Mouse (Mus musculus) monocyte, adult 2 months (primary cell): ENCODE results near the gene Lbr.

Experiments
- DNase-seq, 2 experiments: peaks; one replicate each; pipeline ENCODE4 v3.0.0; 2022; ENCODE audit warnings: low spot score in 2 of 2, low read depth in 1 of 2

Lbr gene

DNA sequence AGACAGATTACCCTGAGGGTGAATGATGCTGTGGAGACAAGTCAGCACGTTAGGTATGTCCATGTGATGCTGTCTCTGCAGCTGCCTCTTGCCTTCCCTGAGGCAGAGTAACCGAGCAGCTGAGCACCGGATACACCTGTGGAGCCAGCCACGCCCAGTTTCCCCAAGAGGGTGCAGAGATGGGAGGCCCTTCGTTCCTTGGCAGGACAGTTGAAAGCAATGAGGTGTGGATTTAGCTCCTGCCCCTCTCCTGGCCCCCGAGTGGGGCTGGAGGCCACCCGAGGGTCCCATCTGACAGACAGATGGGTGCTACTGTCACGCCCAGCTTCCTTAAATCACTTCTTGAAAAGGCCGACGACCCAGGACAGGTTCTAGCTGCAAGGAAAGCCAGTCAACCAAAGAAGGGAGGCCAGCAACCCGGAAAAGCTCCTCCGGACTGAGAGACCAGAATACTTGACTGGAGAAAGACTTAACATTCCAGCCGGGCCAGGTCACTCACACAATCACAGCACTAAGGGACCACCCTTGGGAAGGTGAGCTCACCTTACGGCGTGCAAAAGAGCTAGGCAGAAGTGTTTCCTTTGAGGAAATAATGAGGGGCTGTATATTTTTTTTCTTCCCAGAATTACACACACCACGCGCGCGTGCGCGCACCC is 10.4 kb upstream of the Lbr start:
- DNase-seq = no peak

DNA sequence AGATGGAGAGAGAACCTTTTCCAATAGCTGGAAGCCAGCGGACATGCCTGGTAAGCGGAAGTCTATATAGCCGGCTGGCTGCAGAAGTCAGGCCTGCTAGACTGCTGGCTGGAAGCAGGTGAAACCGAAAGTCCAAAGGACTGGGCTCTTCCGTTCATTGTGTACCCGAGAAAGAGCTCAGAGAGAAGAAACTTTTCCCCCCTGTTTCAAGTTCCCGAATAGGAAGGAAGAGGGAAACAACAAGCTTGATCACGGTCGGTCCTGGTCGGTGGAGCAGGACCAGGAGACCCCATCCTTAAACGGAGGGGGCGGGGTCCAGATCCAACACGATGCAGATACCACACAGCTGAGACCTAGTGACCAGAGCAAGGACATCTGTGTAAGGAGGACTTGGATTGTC is 9.6 kb upstream of the Lbr start:
- peak in 1 of 2 experiments; percentile 42 for DNase-seq

DNA sequence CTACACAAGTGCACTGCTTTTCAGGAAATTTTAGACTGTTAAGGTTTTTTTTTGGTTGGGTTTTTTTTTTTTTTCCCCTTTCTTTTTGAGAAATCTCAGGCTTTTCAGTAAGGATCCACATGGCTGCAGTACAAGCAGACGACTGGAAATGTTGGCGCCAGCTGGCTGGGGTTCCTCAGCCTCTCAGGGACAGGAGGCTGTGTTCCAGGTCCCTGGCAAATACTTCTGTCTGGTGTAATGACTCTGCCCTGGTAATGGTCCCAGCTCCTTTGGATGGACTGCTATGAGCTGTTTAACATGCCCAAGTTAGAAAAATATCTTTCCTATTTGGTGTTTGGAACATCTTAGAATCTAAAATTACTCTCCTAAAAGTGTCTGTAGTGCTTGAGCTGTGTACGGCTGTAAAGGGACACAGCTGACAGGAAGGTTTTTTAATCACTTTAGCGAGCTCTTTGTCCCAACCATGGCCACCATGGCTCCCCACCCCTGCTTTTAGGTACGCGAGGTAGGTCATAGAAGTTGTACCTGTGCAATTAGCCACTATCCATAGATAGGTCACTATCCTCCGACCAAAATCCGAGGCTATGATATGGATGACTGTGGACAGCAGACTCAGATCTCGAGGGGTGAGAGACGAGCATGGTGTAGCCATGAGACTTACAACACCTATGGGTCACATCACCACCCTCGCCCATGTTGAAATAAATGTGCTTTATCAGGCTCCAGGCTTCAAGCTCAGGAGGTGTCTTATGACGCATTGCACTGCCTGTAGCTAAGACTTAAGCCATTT is 8.9 kb upstream of the Lbr start:
- DNase-seq = no peak

DNA sequence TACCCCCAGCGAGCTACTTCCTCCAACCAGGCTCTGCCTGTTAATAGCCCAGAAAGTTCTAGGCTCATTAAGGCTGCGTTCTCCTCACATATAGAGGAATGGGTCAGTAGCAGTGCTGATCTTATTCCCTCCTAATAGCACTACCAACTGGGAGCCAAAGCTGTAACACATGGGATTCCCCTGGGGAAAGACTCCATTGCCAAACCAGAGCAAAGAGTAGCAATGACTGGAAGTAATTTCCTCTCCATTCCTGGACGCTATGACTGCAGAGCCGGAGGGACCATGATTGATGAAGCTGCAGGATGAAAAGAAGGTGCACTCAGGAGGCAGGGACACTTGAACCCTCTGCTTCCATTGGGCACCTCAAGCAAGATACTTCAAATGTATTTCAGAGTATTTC is 7.6 kb upstream of the Lbr start:
- no peak for DNase-seq

DNA sequence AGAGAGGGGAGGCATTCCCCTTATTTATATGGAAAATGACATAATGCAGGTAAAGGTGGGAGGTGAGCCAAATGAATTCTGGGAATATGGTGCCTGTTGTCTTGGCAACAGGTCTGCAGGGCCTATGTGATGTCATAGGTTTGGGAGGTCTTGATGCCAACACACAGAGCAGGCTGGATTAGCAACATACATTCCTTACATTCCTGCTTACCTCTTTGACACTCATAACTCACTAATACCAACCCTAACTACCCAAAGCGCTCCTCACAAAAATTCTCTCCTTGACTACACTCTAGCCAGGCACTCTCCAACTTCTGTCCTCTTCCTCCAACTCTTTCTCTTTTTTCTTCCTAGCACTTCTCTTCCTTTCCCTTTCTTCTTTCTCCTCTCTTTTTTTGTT is 5.4 kb upstream of the Lbr start:
- no peak for DNase-seq

DNA sequence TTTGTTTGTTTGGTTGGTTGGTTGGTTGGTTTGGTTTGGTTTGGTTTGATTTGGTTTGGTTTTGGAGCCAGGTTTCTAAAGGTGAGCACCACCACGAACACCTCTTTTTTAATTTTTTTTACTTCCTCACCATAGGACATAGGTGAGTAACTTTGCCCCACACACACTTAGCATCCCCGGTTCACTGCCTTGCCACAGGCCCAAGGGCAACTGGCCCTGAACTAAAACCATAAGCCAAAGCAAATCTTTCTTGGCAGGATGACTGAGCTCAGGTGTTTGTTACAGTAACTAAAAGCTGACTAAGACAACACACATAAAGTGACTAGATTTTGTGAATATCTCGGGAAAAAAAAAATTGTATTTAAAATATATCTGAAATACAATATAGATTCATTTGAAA is 4.5 kb upstream of the Lbr start:
- DNase-seq = no peak

DNA sequence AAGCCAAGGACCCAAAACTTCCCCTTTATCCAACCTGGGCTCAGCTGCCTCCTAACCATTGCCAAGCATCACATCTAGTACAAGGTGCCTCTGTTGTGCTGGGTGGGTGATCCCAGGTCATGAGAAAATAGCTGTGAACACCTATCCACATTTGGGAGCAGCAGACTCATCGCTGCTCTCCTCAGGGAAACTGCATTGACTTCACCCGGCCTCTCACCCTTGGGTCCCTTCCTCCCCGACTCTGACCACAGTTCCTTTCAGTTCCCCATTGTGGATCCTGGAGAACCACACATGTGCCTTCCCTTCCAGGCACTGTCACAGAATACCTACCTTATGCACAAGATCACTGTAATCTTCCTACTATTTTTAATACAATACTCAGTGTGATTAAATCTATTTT is 2.9 kb upstream of the Lbr start:
- peak; percentile 37 to 39 for DNase-seq

DNA sequence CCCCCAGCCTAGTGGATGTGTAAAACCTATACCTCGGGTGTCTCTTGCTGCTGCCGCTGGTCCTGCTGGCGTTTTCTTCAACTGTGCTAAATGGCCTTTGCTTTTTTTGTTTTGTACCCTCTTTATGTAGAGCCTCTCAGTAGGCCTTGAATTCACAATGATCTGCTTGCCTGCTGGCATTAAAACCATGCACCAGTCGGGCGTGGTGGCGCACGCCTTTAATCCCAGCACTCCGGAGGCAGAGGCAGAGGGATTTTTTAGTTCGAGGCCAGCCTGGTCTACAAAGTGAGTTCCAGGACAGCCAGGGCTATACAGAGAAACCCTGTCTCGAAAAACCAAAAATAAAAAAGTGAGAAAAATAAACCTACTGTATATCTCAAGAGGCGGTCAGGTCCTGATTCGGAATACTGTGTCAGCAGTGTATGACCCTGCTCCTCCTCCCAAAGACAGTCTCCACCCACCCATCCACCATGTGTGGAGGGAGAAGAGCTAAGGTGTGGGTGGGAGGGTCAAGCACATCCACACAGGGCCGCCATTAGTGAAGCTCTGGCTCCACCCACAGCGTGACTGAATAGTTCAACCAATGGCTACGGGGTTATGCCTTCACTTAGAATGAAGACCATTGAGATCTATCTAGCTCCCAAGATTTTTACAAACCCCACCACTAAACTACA is 2.2 kb upstream of the Lbr start:
- no peak for DNase-seq

DNA sequence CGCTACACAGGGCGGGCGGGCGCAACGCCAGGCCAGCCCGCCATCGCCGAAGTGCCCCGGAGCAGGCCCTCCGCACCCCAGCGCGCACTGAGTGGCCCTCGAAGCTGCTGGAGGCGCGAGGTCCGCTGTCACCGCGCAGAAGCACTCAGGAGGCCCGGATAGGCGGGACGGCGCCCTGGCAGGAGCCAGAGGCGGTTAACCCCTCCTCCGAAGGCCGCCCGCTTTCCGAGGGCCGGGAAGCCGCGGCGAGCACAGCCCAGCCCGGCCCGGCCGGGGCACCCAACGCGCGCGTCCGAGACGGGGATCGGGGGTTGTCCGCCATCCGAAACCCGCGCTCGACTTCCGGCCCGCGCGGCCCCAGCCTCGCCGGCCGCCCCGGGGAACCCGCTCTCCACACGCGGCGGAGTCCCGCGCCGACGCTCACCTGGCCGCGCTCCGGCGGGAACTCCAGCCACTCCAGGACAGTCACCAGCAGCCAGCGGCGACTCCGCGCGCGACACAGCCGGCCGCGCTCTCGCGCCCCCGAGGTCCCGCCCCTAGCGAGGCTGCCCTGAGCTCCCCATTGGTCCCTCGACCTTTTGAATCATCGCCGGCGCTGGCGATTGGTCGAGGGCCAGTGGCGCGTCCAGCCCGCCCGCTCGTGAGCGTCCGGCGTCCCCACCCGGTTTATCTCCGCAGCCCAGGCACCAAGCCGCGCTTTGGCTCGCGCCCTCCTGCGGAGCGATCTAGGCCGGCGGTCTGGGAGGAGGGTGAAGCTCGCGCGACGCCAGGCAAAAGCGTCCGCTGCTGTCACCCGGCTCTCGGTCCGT is 778 bp downstream of the Lbr start:
- peak; percentile 88 to 93 for DNase-seq

DNA sequence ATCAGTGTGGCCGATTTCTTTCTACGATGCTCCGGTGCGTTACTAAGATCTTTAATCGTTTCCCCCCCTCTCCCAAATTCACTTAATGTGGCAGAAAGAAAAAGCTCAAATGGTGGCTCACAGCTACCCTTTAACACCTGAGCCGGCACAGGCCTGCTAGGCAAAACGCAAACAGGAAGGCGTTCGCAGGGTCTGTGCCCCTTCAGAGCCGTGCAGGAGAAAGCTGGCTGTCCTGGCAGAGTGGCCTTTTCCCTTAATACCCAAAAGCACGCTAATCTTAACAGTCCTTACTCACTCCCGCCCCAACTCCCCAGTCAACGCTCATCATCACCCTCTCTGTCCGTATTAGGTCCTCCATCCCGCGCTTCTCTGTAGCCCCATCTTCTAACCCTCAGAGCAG is 1.4 kb downstream of the Lbr start:
- DNase-seq = no peak

DNA sequence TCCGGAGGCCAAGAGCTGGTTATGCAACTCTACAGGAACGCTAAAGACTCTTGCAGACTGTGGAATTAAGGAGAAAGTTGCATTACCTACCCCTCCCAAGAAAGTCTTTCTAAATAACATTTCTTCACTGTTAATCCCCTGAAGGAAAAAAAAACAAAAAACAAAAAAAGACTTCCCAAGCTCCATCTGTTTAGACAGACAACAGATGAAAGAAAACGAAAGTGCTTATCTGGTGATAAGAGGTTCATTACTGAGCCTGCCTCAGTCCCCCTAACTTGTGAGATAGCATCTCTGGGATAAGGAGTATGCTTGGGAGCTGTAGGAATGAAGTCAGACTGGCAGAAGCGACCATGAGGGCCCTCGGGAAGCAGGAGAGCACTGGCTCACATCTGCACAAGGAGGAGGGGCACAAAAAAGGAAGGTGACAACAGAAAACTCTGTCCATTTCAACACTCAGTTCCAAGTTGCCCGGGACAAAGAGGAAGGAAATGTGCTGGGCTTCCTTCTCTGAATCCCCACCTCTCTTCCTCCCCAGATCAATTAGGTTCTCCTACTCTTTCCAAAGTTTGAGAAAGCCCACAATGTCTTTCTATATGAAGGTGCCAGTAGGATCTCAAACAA is 3.0 kb downstream of the Lbr start:
- DNase-seq = peak in 1 of 2 experiments; percentile 26

DNA sequence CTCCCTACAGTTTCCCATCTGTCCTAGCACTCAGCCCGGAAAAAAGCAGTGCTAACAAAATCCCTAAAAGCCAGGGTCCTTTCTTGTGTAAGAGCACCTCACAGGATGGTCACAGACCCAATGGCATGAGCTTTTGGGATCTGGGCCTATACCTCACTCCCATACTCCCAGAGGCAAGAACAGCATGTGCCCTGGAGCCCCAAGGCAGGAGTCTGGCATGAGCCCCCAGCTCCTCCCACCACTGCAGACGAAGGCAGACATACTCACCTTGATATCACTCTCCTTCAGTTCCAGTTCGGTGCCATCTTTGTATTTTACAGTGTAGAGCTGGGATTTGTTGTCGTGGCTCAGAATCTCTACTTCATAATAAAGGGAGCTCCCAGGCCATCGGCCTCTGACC is 4.7 kb downstream of the Lbr start:
- DNase-seq = no peak

DNA sequence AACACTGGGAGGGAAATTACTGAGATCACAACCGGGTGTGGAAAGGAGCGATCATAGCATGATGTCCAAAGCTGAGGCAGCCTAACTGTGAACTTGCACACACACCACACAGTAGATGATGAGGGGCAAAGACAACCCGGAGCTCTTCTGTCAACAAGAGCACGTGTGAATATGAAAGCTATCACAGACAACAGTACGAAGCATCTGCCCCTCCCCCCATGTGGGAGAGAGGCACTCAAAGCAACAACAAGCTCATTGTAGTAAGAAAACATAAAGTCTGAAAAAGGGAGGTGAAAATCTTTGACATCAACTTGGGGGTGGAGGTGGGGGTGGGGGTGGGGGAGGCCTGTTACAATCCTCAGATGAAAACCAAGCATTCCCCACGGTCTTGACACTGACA is 9.7 kb downstream of the Lbr start:
- DNase-seq = no peak

DNA sequence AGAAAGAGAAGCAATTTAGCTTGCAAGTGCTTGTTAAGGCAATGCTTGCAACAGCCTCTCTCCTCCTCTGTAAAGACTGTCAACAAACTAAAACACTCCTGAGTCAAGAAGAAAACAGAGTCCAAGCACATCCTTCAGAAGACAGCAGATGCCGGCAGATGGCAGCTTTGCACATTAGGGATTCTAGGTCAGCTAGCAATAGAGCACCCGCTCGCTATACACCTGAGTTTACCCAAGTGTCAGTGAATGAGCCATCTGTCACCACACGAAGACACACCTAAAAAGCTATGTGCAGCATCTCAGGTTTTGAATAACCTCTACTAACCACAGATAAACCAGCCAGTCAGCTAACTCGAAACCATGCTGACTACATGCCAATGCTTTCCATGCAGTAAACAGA is 10.1 kb downstream of the Lbr start:
- DNase-seq = no peak

DNA sequence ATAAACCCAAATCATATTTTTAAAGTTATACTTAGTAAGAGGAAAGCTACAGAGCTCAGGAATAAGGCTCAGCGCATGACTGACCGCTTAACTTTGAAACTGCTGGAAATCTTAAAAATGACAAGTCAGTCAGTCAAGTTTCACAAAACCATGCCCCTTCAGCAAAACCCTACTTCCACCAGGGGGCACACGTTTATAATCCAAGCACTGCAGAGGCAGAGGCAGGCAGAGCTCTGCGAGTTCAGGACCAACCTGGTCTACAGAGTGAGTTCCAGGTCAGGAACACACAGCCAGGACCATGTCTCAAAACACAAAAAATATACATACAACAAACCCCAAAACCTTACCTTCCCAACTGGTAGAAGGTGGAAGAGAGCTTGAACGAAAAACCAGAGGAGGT is 14.5 kb downstream of the Lbr start:
- no peak for DNase-seq

DNA sequence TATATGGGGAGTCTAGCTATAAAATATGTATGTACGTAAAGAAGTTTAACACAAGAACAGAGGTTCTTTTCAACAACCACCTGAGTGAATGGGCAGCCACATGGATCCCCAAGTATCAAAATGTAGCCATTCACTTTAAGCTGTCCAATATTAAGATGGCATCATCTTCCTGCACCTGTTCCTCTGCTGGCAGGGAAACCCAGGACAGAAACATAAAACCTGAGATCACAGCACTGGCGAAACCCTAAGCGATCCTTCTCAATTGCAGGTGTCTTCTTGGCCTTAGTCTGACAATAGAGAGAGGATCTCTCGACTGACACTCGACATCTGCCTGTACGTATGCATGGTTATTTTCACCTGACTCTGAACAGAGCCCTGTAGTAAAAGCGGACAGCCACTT is 16.1 kb downstream of the Lbr start:
- DNase-seq = no peak

DNA sequence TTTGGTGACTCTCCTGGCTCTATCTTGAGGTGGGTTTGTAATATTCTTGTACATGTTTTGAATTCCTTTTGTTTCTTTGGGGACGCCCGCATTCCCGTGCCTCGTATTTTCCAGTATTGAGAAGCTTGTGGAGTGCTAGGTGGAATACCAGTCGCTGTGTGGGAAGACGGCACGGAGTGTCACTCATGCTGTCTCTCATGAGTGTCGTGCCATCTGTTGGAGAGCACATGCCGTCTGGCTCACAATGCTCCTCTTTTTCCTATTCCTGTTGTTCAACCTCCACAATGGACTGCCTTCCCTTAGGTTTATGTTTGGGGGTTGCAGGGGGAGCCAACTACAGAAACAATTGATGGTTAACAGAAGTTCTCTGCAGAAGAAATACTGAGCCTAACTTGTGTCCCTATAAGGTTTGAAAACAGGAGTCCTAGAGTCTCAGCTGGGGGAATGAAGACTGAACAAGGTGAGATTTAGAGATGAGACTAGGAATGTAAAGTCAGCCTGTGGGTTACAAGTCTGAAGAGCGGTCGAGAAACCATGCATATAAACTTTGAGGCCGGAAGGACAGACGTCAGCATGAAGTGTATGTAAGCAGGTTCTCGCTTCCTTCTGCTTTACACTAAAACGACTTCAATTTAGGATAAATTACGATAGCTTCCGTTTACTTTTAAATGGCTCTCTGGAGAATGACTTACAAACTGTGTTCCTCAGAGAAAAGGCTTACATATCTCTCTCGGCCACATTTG is 31.2 kb downstream of the Lbr start:
- no peak for DNase-seq

DNA sequence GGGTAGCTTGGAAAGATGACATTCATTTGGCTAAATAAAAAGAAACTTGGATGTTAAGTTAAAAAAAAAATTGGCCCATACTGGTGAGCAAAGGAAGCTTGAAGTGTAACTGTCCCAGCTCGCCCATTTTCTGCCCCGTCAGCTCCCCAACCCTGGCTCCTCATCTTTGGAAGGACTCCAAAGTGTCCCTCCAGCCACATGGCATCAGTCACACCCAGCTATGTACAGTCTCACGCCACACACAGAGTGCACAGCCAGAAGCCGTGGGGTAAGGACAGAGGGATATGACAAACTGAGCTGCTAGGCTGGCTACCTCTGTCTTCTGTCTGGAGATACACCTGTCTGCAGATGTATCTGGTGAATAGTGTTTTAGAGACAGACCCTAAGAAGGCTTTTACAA is 42.2 kb downstream of the Lbr start:
- no peak for DNase-seq

DNA sequence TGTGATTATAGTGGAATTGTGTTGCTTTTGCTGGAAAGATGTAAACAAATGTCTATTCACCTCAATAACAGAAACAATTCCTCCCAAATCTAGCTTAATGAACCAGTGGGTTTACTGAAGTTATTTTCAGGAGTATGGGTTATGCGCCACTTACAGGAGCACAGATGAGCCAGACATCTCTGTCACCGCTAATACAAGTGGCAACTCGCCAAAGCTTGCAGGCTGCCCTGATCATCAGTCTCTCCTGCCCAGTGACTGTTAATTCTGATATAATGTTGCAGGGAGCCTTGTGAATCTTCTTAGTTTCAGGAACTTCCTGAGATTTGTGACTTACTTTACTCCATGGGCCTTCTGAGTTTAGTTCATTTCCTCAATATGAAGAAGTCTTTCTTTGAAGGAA is 42.9 kb downstream of the Lbr start:
- no peak for DNase-seq

DNA sequence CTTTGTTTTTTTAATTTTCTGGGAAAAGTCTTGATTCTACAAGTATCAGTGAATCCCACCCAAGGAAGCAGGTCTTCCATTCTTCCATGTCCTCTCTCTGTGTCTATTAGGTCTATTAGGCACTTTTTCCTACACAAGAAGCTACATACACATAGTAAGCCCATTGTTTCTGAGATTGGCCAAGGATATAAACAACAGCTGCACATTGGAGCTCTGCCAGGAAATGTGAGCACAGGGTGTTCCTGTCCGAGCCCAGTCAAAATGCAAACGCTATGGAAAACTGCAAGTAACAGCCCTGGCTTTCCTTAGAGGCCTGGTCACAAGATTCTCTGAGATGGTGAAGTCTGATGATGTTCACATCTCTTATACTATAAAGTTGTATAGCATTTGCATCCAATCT is 49.3 kb downstream of the Lbr start:
- DNase-seq = no peak

DNA sequence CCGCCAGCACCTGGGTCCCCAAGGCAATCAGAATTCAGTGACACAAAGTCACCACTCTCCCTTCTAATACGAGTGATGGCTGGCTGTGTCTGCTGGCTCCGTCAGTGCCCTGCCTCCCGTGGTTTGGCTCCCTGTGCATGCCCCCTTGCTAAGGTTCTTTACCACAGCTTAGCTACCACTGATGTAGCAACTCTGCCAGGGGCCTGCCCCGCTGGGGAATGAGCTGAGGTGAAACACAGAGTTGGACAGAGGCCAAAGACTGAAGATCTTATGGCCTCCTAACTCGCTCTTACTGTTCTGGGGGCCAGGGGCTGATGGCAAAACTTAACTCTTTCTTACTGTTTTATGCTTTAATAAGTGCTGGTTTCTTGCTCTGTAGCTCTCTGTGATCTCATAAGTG is 52.9 kb downstream of the Lbr start:
- DNase-seq = no peak
